Mouse (Mus musculus) thymus, postnatal 25 days (tissue): Measurements from ENCODE around the gene Mdm1.
"Not testable (repeated sequence)": the region's sequence is repeated elsewhere in the genome, so short reads cannot be mapped to it uniquely, and the experiment has no call there.

Experiments
- DNase-seq: peaks from one replicate; pipeline ENCODE4 v3.0.0; 2022

Mdm1 gene

DNA sequence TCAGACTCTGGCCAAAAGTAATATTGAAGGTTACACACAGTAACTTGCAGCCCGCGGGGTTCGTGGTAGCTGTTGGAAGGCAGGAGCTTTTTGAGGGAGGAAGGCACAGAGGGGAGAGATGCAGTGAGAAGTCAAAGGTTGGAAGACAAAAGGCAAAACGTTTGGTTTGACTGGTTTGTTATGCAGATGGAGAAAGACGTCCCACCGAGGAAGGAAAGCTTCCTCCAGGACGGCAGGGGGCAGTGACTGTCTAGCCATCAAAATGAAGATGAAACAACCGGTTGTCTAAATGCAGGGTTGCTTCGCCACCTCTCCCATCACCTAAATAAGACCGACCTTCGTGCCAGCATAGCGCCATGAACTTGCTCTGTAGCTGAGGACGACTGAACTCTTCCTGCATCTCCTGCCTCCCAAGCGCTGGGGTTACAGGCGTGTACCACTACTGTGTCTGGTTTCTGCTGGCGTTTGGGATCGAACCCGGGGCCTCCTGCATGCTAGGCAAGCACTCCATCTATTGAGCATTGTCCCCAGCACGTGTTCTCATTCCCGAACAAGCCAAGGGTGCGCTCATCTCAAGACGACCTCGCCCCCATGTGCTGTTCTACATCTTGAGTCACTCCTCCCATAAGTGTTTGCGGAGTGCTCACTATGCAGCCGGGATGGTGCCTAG, 15.7 kb upstream of the Mdm1 start:
- no peak for DNase-seq

DNA sequence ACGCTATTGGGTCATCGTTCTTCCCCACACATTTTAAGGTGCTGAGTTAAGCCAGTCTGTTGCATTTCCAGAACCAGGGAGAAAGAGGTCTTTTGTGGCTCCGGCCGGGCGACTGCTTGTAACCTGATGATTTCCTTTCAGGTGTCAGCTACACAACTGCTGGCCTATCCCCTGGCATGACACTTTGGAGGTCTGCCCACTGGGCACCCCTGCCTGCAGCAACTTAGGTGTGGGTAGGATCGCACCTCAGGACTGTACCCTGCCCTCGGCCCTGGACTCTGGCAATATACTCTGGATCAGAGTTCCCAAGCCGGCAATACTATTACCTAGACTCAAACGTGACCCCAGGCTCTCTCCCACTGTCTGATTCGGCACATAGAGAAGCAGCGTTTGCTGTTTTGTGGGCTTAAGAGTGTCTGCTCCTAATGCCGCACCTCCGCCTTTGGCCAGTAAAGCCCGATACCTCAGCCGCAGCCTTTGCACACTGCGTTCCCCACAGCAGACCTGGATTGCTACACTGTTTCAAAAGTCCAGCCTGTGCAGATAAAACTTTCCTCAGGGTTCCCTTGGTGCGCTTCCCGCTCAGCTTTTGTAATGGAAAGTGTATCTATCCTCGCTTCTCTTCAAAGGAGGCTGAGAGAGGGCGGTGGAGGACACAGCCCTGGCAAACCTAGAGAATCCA, 12.5 kb upstream of the Mdm1 start:
- no peak for DNase-seq

DNA sequence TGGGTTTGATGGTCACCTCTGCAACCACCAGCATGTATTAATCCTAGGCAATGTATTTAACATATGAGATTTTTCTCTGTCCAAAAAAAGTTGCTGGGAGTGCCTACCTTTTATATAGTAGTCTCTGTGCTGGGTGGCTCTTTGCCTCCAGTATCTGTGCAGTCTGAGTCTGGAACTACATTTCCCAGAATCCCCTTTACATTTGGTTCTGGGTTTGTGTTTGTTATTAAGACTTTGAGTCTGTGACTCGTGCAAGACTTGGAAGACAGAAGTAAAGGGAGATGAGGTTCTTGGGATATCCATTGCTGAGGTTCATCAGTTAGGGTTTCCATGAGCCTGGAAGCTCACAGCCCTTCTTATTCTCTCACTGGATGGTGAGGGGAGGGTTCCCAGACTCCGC, 11.6 kb upstream of the Mdm1 start:
- DNase-seq, result no peak

GRCm38 (mm10) chr10:118132993-118133392, 8.6 kb upstream of the Mdm1 start:
- DNase-seq, result no peak

GRCm38 (mm10) chr10:118138508-118138907, 3.1 kb upstream of the Mdm1 start:
- no peak for DNase-seq

- DNase-seq, result no peak
Observed at GRCm38 (mm10) chr10:118139837-118140570, 1.6 kb upstream of the Mdm1 start.

GRCm38 (mm10) chr10:118141884-118142801, 532 bp downstream of the Mdm1 start:
- no peak for DNase-seq

GRCm38 (mm10) chr10:118149381-118149780, 7.8 kb downstream of the Mdm1 start:
- no peak for DNase-seq

GRCm38 (mm10) chr10:118150866-118151265, 9.3 kb downstream of the Mdm1 start:
- no peak for DNase-seq

- DNase-seq, result no peak
Observed at GRCm38 (mm10) chr10:118155932-118156331, 14.3 kb downstream of the Mdm1 start.

DNA sequence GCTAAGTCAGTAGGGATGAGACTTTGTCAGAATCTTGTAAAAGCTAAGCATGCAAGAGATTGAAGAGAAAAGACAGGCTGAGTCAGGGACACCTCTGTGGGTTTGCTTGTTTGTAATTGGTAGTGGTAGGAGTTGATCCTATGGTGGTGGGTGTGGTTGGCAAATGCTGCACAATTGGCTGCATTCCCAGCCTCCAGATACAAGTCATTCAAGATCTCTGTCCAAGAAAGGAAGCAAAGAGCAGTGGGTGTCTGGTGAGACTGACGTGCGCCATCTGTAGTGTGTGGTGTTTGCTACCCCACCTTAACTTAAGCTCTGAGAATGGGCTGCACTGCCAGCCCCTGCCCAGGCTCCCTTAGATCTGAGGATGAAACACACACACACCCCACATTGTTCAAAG, 19.5 kb downstream of the Mdm1 start:
- DNase-seq, result no peak

- no peak for DNase-seq
Observed at GRCm38 (mm10) chr10:118169212-118169611, 27.6 kb downstream of the Mdm1 start.

- peak; percentile 6 for DNase-seq
Observed at GRCm38 (mm10) chr10:118172416-118172815, 30.8 kb downstream of the Mdm1 start.

DNA sequence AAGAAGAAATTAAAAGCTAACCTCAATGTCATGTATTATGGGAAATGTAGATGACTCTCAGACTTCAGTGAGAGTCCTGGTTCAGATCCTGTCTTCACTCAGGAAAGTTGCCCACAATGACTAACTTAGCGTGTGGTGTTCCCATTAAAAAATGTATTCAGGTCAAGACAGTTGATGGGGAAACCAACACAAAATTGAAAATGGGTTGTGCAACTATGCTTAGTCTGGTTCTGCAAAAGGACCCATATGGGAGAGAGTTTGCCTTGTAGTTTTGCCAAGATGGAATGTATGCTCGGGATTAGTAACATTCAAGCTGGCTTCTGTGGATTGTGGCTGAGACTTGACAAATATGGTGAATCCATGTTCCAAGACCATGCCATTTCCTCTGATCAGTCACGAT, 31.3 kb downstream of the Mdm1 start:
- no peak for DNase-seq

DNA sequence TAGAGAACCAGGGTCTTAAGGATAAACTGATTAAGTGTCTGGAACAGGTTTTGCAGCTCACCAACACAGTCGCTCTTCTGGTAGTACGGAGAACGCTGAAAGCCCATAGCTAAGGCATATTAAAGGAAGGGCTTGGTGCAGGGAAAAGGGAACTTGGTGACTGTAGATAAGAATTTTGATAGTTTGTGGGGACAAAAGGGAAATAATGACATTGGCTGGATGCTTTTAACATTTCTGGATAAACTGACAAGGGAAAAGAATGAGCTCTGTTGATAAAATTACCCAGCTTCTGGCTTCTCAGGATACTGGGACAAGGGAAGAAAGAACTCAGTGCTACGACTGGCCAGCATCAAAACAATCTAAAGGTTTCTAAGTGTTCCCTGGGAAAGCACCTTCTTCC, 33.9 kb downstream of the Mdm1 start:
- DNase-seq, result not testable (repeated sequence)

DNA sequence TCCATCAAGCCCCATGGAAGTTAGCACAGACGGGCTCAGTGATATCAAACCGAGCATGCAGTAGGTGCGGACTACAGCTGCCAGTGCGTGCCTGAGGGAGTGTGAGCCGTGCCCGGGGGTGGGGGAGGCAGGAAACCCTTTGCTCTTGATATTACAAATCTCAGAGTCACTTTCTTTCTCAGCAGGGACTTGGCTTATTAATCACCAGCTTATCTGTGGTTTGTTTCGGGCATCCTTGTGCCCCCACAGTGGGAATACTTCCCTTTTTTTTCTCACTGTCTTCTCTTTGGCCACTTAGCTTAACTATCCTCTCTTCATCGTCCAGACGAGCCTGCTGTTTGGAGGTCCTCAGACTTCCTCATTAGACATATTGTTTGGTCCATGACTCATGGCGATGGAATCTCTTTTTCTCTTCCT, 37.1 kb downstream of the Mdm1 start:
- DNase-seq, result no peak

DNA sequence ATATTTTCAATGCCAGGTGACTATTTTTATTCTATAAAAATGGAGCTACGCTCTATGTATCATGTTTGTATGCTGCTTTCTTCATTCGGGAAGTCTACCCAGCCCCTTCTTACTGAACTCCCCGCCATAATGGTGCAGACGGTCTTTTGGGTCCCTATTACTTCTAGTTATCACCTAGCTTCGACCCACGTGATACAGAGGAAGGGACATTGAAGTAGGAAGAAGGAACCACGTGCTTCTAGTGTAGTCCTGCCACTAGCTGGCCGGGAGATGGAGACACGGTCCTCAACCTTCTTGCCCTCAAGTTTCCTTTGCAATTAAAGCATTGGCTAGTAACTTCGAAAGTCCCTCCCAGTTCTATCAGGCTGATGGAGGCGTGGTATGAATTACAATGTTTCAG, 37.7 kb downstream of the Mdm1 start:
- DNase-seq, result no peak

DNA sequence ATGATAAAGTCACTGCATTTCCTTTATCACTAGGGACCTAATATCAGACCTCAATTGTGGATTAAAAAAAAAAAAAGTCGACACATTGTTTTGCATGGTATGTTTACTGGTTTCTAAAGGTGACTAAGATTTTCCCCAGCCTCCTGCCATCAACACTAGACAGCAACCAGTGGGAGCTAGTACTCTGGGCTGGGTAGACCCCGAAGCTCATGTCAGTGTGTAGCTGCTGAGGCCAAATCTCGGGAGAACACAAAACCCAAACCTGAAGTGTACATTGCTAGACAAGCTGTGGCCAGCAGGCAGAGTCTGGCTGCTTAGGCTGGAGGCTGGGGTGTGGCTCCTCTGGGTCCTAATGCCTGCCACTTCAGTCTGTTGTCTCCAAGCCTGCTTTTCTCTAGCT, 53.5 kb downstream of the Mdm1 start:
- DNase-seq, result not testable (repeated sequence)

GRCm38 (mm10) chr10:118204642-118205041, 63.0 kb downstream of the Mdm1 start, which contains the start of gene Il22:
TSS of gene Il22 (plus strand) at chr10:118204942.
- no peak for DNase-seq

- not testable (repeated sequence) for DNase-seq
Observed at GRCm38 (mm10) chr10:118215719-118216393, 74.2 kb downstream of the Mdm1 start.
